Mouse (Mus musculus): Measurements from ENCODE around the gene Kif3b. TPM values are rescaled to one million over a fixed set of nuclear protein-coding genes. Genes with fewer than 3 reads are reported as not detected.
"Not testable (repeated sequence)": the region's sequence is repeated elsewhere in the genome, so short reads cannot be mapped to it uniquely, and the experiment has no call there.

The Kif3b gene
- polyA plus RNA-seq, 1 experiment from 2014 or later = 40.1 TPM

DNA sequence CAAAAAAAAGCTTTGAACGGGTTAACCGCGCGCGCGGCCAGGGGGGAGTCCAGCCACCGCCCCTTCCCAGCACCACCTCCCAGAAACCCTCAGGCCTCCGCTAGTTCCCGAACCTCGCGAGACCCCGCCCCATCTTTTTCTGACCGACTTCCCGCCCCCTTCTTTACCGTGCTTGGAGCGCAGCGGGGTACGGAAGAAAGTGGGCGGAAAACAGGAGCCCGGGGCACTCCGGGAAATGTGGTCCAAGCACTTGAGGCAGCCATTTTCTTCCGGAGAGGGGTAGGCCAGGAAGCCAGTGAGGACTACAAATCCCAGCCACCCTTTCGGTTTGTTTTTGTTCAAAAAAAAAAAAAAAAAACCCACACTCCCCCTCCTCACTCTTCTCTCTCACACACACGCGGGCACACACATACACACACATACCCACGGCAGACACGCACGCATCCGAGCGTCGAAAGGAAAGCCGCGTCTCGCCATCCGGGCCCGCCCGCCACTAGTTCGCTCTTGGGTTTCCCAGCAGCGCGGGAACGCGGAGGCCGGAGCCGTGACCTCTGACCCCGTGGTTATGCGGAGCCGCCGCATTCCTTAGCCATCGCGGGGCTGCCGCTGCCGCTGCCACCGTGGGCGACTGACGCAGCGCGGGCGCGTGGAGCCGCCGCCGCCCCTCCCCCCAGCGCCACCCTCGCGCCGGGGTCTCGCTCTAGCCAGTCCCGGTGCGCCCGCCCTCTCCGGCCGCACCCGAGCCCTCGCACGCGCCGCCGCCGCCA is 54.4 kb downstream of the Kif3b start, which contains the start of gene Asxl1:
TSS of gene Asxl1 (plus strand) at position 376 of the 767 bp plus-strand sequence.
- TF ChIP-seq CTCF (IDR thresholded peaks at IDR 0.05) = no peak
- CTCF ChIA-PET = interaction anchor here (1.3 kb wide), 1 partner anchor 12 kb away, joined by 4 read pairs; no protein-coding TSS in a partner anchor
- no peaks in the 10 kb centered on the region for H3K27me3 ChIP-seq
- in situ Hi-C loops (cut with MboI; ENCODE audit: low pct_unique_long_range_greater_than_20kb) = loop anchor here (25.0 kb wide), 1 partner anchor 242 kb away; no protein-coding TSS in a partner anchor
- POLR2A ChIA-PET = interaction anchor here (1.5 to 2.2 kb wide), 2 partner anchors 46 to 100 kb away, joined by 3 to 7 read pairs; no protein-coding TSS in a partner anchor
- ATAC-seq (peak; percentile 91), DNase-seq (ENCODE audit: low read depth, low spot score) (peak; percentile 88)

DNA sequence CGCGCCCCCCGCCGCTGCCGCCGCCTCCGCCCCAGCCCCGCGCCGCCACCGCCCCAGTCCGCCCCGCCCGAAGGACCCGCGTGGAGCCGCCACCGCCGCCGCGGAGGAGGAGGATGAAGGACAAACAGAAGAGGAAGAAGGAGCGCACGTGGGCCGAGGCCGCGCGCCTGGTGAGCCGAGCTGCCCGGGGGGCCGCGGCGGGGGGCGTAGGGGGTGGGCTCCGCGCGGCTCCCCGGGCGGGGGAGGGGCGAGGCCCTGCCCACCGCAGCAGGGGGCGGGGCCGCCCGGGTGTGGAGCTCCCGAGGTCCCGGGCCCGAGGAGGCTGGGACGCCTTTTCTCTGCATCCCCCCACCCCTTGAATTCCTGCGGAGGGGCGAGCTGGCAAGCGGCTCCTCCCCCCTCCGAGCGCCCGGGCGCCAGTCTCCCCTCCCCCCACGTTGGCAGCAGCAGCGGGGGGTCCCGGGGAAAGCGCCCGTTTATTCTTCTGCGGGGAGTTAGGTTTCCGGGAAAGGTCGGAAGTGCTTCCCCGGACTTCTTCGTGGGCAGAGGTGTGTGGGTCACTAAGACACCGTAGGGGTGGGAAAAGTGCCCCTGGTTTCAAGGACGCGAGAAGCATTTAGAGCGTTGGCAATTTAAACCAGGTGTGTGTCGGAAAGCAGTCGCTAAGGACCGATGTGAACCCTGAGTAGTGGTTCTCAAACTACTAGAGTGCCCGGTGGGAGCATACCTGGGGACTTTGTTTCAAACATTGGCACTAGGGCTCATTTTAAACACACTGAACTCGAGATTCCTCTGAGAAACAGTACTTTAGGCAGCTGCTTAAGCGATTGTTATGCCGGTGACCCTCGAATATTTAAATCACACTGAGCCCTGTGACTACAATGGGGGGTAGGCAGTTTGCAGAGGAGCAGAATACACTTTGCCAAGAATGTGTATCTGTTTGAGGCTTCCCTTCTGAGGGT is 55.3 kb downstream of the Kif3b start:
- CTCF ChIA-PET = interaction anchor here (1.4 kb wide), 1 partner anchor 49 kb away, joined by 4 read pairs; no protein-coding TSS in a partner anchor
- POLR2A ChIA-PET = interaction anchor here (0.5 to 2.2 kb wide), 6 partner anchors 45 to 1379 kb away, joined by 3 to 7 read pairs (median 3); no protein-coding TSS in a partner anchor
- DNase-seq (ENCODE audit: low read depth, low spot score) = peak; percentile 22
- ATAC-seq = peak; percentile 23
- in situ Hi-C loops (cut with MboI; ENCODE audit: low pct_unique_long_range_greater_than_20kb) = loop anchor here (25.0 kb wide), 1 partner anchor 241 kb away; no protein-coding TSS in a partner anchor
- TF ChIP-seq CTCF (IDR thresholded peaks at IDR 0.05) = no peak
- no peaks in the 10 kb centered on the region for H3K27me3 ChIP-seq

DNA sequence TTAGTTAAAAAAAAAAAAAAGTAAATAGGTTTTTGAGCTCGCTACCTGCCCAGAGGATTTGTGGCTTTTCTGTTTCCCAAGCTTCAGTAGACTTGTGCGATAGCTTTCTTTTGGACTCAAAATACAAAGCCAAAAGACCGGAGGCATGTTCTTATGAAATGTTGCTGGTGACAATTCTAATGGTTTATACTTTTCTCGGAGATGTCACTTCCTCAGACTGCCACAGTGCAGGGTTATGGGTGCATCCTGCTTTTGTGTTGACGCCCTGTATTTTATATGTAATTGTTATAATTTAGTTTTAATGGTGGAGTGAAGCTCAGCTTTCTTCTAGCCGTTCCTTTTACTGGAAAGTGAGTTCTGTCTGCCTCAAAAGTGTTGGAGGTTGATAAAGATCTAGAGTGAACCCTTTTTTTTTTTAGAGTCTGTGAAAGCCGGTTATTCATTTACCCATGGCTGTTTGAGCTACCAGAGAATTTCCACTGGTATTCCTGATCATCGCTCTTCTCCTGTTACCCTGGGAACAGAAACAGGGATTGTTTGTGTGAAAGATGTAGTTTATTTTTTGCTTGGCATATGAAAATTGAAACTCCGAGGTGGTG is 56.1 kb downstream of the Kif3b start:
- TF ChIP-seq CTCF (IDR thresholded peaks at IDR 0.05) = no peak
- ChIA-PET CTCF (interaction anchor here (0.9 to 1.4 kb wide), 4 partner anchors 11 to 442 kb away, joined by 3 to 4 read pairs (median 4); no protein-coding TSS in a partner anchor), POLR2A (interaction anchor here (0.6 to 2.2 kb wide), 4 partner anchors 29 to 292 kb away, joined by 3 to 7 read pairs (median 3); no protein-coding TSS in a partner anchor)
- in situ Hi-C loops (cut with MboI; ENCODE audit: low pct_unique_long_range_greater_than_20kb) = loop anchor here (25.0 kb wide), 1 partner anchor 240 kb away; no protein-coding TSS in a partner anchor
- no peak for ATAC-seq
- peak; percentile 19 for DNase-seq (ENCODE audit: low read depth, low spot score)
- no peaks in the 10 kb centered on the region for H3K27me3 ChIP-seq

DNA sequence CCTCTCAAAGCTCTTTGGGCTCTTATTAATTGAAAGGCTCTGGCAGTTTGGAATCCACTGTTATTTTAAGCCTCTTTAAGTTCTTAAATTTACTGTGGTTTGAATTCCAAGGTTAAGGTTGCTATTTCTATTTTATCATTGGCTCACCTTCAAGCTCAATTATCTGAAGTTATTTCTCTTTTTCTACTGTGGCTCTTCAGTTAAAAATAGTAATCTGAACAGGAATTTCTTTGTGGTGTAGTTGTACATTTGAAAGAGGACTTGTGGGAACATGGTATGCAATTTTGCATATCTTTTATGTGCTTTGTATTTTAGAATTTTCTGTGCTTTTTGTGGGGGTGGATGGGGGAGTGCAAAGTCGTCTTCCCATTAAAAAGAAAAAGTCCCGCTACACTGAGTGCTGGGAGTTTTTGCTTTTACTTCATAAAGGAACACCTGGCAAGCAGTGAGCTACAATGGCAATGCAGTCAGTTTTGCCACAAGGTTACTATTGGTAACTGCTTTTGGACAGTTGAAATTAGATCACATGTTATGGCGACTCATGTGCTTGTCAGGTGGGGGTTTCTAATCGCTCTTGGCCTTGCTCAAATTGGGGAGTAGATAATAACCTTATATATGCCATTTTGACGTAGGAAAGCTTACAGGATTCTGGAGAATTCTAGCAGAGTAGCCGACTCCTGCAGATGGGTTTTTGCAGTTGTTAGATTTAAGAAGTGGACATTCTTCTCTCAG is 57.1 kb downstream of the Kif3b start:
- no peaks in the 10 kb centered on the region for H3K27me3 ChIP-seq
- ChIA-PET POLR2A (interaction anchor here (0.9 to 2.2 kb wide), 2 partner anchors 28 to 97 kb away, joined by 3 to 7 read pairs; no protein-coding TSS in a partner anchor), CTCF (interaction anchor here (0.9 to 1.4 kb wide), 4 partner anchors 10 to 443 kb away, joined by 3 to 4 read pairs (median 4); no protein-coding TSS in a partner anchor)
- ATAC-seq = no peak
- in situ Hi-C loops (cut with MboI; ENCODE audit: low pct_unique_long_range_greater_than_20kb) = loop anchor here (25.0 kb wide), 1 partner anchor 239 kb away; no protein-coding TSS in a partner anchor
- DNase-seq (ENCODE audit: low read depth, low spot score) = peak; percentile 15
- no peak for TF ChIP-seq CTCF (IDR thresholded peaks at IDR 0.05)

DNA sequence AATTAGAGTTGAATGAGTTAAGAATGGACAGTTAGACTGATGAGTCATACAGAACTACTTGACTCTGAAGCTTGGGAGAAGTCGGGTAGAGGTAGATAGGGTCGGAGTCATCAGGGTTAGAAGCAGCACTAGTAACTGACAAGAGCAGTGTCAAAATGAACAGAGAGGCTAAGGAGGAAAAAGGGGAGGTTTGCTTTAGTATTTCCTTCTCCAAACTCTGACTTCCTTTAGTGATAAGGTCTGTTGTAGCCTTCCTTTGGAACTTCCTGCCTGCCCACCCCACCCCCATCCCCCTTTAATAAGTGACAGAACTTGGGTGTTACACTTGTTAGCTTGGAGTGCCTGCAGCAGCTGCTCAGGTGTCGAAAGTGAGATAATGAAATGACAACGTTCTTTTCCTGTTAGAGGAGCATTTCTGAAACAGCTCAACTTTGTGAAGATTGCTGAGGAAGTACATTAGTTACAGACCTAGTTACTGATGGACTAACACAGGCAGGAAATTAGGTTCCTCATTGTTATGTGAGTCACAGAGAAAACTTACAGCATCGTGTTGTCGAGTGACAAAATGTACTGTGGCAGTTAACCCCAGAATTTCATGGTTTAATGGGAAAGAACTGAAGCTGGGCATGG is 59.5 kb downstream of the Kif3b start:
- CTCF ChIA-PET = no interaction called here
- no peak for TF ChIP-seq CTCF (IDR thresholded peaks at IDR 0.05)
- ATAC-seq (no peak), DNase-seq (ENCODE audit: low read depth, low spot score) (no peak)
- POLR2A ChIA-PET = interaction anchor here (1.7 kb wide), 1 partner anchor 10 kb away, joined by 4 read pairs; no protein-coding TSS in a partner anchor
- in situ Hi-C loops (cut with MboI; ENCODE audit: low pct_unique_long_range_greater_than_20kb) = no loop called here
- no peaks in the 10 kb centered on the region for H3K27me3 ChIP-seq

DNA sequence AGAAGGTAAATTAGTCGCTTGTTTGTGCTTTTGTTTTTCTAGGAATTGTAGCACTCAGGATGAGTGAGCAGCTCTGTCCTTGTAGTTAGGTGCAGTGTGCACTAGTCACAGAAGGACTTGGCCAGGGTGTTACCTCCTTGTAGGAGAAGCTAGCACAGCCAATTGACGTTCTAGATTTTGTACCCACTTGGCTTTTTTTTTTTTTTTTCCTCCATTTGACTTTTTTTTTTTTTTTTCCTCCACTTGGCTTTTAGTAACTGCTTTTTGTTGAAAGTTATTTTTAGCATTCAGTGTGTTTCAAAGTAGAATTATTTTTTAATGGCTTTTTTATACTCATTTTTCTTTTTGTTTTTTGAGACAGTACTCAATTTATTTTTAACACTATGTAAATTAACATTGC is 63.4 kb downstream of the Kif3b start:
- ChIA-PET POLR2A (interaction anchor here (0.7 kb wide), 1 partner anchor 67 kb away, joined by 3 read pairs; no protein-coding TSS in a partner anchor), CTCF (no interaction called here)
- H3K27me3 ChIP-seq = no peaks in the 10 kb centered on the region
- no peak for ATAC-seq
- in situ Hi-C loops (cut with MboI; ENCODE audit: low pct_unique_long_range_greater_than_20kb) = no loop called here
- TF ChIP-seq CTCF (IDR thresholded peaks at IDR 0.05) = no peak
- DNase-seq (ENCODE audit: low read depth, low spot score) = no peak

DNA sequence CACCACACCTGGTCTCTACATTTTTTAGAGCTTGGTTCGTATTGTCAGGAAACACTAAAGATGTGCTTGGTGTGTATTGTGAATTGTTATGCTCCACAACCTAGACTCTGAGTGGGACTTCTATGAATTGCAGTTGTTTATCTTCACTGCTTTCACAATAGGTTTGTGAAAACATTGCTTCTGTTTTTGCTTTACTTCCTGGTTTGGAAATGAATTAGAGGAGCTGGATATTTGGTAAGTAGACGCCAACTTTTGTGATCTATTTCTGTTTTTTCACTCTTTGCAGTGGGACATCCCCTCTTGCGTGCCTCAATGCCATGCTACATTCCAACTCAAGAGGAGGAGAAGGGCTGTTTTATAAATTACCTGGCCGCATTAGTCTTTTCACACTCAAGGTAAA is 65.6 kb downstream of the Kif3b start:
- ChIA-PET POLR2A (no interaction called here), CTCF (no interaction called here)
- ATAC-seq = no peak
- DNase-seq (ENCODE audit: low read depth, low spot score) = no peak
- no peak for TF ChIP-seq CTCF (IDR thresholded peaks at IDR 0.05)
- H3K27me3 ChIP-seq = no peaks in the 10 kb centered on the region
- in situ Hi-C loops (cut with MboI; ENCODE audit: low pct_unique_long_range_greater_than_20kb) = no loop called here

DNA sequence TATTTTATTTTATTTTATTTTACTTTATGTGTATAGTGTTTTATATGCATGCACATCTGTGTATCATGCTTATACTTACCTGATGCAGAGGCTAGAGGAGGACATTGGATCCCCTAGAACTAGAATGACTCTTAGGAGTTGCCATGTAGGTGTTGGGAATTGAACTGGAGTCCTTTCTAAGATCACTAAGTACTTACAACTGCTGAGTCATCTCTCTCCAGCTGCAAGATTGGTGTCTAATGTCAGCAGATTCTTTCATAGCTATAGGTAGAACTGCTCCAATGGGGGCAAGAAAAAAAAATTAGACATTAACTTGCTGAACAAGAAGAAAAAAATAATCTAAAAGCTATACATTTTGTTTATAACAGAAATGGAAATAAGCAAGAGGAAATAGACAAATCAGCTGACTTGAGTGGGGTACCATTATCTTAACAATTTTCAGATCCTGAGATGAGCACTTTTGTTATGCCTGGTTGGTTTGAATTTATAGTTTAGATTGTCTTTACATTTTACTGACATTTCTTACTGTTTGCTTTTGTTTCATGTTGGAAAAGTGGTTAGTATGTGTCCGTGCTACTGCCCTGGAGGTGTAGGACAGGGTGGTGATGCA is 70.0 kb downstream of the Kif3b start:
- DNase-seq (ENCODE audit: low read depth, low spot score) = no peak
- in situ Hi-C loops (cut with MboI; ENCODE audit: low pct_unique_long_range_greater_than_20kb) = no loop called here
- ATAC-seq = no peak
- no peak for TF ChIP-seq CTCF (IDR thresholded peaks at IDR 0.05)
- ChIA-PET CTCF (interaction anchor here (0.8 to 1.2 kb wide), 2 partner anchors 10 to 54 kb away, joined by 3 to 4 read pairs; no protein-coding TSS in a partner anchor), POLR2A (interaction anchor here (1.1 kb wide), 1 partner anchor 9 kb away, joined by 4 read pairs; no protein-coding TSS in a partner anchor)
- H3K27me3 ChIP-seq = no peaks in the 10 kb centered on the region

DNA sequence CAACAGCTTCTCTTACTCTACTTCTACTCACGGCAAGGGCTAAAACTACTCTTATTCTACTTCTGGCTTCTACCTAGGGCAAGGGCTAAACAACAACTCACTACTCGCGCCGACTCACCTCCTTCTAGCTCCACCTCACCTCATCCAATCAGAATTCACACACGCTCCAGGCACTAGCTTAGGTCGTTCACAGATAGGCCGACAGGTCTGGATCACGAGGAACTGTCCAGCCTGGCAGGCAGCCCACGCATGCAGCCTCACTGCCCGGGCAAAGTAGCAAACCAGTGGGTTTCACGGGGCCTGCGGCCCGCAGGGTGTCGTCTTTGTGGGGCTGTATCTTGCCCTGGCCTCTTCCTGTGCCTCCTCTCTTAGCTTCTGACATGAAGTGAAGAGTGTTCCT is 73.3 kb downstream of the Kif3b start:
- DNase-seq (ENCODE audit: low read depth, low spot score); ATAC-seq; POLR2A ChIA-PET: not testable (repeated sequence)

More for the DNA sequence above, 73.3 kb downstream of the Kif3b start:
- CTCF ChIA-PET; H3K27me3 ChIP-seq; in situ Hi-C loops (cut with MboI; ENCODE audit: low pct_unique_long_range_greater_than_20kb): not testable (repeated sequence)
